Mouse (Mus musculus): ENCODE measurements around the gene Tnpo1. TPM values are rescaled to one million over a fixed set of nuclear protein-coding genes. Genes with fewer than 3 reads are reported as not detected.

The Tnpo1 gene
- 10 to 100 TPM; 44.0 to 48.6 TPM for polyA plus RNA-seq (2017; shearing (Covaris generic))

GRCm38 (mm10) chr13:98926213-98926957, at the start of gene Tnpo1:
Gene Tnpo1 (minus strand): TSS chr13:98926384.

DNA sequence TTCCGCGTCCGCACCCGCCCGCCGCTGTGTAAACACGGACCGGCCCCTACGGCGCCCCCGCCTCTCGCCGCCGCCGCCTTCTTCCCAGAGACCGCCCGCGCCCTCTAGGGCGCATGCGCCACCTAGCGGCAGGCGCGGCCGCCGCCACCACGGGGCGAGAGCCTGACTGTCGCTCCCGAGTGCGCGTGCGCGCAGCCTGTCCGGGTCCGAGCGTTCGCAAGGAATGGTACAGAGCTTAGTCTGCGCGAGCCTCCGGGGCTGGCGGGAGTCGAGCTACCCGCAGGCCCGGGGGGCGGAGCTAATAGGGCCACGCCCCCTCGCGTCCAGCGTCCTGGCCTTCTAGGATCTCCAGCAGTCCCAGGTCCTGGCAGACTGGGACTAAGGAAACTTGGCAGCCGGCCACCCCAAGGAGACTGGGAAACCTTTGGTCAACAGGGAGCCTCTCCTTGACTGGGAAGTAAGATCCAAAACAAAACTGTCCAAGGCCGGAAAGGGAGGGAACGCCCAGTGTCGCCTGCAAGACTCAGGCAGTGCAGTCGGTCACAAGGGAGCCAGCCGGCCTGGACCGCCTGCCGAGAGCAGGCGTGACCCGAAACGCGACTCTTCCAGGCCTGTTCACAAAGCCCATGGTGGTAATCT, 110.9 kb downstream of the Tnpo1 start, which contains the start of gene Fcho2:
Fcho2 (minus strand) TSS at position 303 of the 639 bp plus-strand sequence.

Other genes with a start within 250 kb of the Tnpo1 start
- under 1 TPM in 1 of 2 experiments, not detected in 1; 0.89 TPM for gene Tmem171, start 231.6 kb downstream of the Tnpo1 start, polyA plus RNA-seq (2017; shearing (Covaris generic))
- gene Fcho2, start 110.9 kb downstream of the Tnpo1 start, polyA plus RNA-seq (2017; shearing (Covaris generic)), result 10 to 100 TPM; 55.1 to 69.1 TPM
- not detected for gene 1700024P04Rik, start 58.2 kb upstream of the Tnpo1 start, polyA plus RNA-seq (2017; shearing (Covaris generic))